Mouse (Mus musculus): ENCODE data around the gene Gm20708.
A peak's percentile ranks its signal among the peaks of the same experiment; 100 is the strongest.
"Not testable (repeated sequence)": the region's sequence is repeated elsewhere in the genome, so short reads cannot be mapped to it uniquely, and the experiment has no call there.

Gene Gm20708

DNA sequence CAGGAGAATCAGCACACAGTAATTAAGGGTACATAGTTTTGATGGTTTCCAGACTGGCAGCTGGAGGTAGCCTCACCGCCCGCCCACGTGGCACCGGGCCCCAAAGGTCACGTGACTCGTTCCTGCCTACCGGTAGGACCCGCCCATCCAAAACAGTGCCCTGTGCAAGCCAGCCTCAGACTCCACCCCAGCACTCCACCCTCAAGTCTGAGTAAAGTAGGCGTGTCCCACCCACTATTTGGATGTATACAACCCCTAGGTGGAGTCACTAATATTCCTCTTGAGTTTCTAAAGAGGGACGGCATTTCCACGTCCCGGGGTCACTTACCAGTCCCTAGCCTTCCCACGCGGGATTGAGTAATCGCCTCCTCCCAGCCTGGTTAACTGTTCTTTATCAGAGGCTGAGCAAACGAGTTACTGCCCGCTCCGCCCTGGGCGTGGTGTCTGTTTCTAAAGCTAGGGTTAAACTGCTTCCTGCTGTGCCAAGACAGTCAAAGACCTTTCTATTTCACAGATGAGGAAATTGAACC is 28.8 kb upstream of the Gm20708 start:
- peak; percentile 93 to 97 for DNase-seq (ENCODE audit: inconsistent age in 2 of 2, low spot score in 1 of 2)

DNA sequence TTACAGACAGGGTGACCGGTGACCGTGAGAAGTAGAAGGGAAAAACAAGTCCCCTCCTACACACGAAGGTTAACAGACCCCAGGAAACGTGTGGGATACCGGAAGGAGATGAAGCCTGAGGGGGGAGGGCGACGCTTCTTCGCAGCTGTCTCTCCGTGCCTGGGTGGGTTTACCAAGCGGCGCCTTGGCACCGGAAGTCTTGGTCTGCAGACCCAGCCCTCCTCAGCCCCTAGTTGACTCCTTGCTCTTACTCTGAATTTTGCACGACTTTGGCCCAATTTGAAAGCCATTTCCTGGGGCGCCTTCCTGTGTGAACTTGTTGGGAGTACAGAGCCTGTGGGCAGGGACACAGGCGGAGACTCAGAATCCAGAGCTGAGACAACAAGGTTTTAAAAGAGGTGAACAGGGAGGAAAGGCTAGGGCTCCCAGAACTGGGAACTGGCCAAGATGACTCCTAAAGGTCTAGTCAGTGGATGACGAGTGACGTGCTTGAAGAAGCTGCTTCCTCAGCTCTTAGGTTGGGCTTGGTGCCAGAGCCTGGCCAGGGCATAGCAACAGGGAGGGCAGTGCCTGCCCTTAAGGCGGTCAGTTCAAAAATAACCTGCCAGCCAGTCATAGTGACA is 28.2 kb upstream of the Gm20708 start:
- peak; percentile 92 to 96 for DNase-seq (ENCODE audit: inconsistent age in 2 of 2, low spot score in 1 of 2)

DNA sequence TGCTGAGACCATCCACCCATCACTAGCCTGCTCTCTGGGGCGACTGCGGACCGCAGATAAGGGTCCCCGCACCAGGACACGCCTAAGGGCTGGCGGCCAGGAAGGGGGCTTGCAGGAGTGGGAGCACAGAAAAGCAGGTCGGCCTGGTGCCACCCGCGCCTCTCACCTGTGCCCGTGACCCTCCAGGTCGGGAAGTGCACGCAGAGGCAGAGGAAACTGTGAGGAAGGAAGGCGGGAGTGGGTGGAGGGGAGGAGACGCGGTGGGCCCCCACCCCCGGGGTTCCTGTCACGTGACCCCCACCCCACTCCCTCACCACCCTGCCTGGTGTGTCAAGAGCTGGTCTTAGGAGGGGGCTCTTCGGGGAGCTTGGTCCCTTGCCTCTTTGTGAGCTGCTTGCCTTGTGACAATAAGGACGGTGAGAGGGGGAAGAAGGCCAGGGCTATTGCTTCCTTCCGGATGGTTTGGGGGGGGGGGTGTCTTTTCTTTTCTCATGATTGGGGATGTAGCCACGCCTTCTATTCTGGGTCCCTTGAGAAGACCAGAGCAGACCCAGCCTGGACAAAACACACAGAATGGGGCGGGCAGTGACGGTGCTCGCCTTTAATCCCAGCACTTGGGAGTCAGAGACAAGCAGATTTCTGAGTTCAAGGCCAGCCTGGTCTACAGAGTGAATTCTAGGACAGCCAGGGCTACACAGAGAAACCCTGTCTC is 27.3 kb upstream of the Gm20708 start, which contains the start of the genes Tmc8 and Tmc6:
Gene Tmc8 (plus strand): TSS at position 84 of the 712 bp plus-strand sequence.
Gene Tmc6 (minus strand): TSS at position 206 of the 712 bp plus-strand sequence.
- DNase-seq (ENCODE audit: inconsistent age in 2 of 2, low spot score in 1 of 2), result peak; percentile 46 to 69

DNA sequence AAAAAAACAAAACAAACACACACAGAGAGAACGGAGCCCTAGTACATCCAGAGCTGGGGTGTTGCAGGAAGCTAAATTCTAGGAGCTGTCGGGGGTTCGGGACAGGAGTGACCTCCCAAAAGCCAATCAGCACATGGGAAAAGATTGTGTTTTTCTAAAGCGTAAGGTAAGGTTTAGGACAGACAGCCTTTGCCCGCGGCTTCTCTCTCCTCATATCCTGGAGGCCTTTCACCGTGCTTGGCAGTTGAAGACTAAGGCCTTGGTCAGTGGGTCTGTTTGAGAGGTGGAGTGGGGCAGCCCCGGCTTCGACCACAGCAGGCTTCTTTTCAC is 26.8 kb upstream of the Gm20708 start:
- no peak for DNase-seq (ENCODE audit: inconsistent age in 2 of 2, low spot score in 1 of 2)

DNA sequence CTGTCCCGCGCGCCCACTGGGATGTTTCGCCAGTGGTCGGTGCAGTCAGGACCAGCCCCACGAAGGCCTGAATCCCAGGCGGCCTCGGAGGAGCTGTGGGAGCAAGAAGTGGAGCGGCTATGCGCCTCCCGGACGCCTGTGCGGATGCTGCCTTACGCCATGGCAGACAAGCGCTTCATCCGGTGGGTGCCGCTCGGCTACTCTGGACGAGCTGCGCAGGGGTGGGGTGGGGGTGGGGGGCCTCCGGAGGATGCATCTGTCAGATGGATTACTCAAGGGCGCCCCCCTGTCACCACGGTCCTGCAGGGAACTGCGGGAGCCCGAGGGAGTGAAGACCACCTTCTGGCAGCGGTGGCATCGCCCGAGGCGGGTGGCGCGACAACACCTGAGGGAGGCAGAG is 26.4 kb upstream of the Gm20708 start:
- peak; percentile 53 to 78 for DNase-seq (ENCODE audit: inconsistent age in 2 of 2, low spot score in 1 of 2)

GRCm38 (mm10) chr11:117783683-117784309 is 25.7 kb upstream of the Gm20708 start:
- DNase-seq (ENCODE audit: inconsistent age in 2 of 2, low spot score in 1 of 2), result peak in 1 of 2 experiments; percentile 53

- DNase-seq (ENCODE audit: inconsistent age in 2 of 2, low spot score in 1 of 2), result peak; percentile 64 to 84
These were observed 23.2 kb upstream of the Gm20708 start for GRCm38 (mm10) chr11:117786294-117786693.

DNA sequence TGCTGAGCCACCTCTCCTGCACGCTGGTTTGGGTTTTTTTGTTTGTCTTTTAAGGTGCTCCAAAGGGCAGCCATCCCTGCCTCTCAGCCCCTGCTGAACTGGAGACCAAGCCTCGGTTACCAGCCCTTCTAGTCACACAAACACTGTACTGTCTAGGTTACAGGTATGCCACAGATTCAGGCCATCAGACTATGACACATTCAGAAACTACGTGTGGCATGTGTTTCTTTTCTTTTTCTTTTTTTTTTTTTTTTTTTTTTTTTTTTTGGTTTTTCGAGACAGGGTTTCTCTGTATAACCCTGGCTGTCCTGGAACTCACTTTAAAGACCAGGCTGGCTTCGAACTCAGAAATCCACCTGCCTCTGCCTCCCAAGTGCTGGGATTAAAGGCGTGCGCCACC is 21.0 kb upstream of the Gm20708 start:
- not testable (repeated sequence) for DNase-seq (ENCODE audit: inconsistent age in 2 of 2, low spot score in 1 of 2)

DNA sequence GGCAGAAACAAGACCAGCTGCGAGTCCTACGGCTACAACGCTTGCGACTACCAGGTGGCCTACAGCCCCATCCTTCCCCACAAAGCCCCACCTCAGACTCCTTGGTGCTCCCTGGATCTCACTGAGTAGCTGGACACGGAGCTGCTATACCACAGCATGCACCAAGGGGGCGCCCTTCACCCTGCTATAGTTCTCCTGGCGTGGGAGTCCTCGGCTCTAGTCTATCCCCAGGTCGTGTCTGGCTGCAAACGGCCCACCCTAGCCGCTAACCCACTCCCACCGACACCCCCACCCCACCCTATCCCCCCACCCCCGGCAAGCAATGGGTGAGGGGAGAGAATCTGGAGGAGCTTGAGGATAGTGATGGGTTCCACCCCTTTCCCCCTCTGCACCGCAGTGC is 19.2 kb upstream of the Gm20708 start:
- peak; percentile 69 to 88 for DNase-seq (ENCODE audit: inconsistent age in 2 of 2, low spot score in 1 of 2)

DNA sequence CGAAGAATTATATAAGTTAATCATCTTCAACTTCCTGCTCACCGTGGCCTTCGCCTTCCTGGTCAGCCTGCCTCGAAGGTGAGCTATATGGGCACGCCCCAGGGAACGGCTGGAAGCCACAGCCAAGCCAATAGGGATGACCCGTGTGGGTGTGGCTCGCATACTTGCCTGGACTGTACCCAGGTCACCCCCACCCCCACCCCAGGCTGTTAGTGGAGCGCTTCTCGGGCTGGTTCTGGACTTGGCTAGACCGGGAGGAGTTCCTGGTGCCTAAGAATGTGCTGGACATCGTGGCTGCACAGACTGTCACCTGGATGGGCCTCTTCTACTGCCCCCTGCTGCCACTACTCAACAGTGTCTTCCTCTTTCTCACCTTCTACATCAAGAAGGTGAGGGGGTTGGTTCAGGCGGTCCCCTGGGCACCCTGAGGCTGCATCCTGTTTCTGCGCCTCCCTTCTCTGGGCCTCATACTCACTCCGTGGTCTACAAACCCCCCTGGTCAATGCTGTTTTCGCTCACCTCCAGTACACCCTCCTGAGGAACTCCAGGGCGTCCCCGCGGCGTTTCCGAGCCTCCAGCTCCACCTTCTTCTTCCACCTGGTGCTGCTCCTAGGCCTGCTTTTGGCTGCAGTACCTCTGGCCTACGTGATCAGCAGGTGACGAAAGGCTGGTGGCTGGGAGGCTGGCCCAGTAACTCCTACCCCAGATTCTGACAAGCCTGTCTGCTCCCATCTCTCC is 18.6 kb upstream of the Gm20708 start:
- peak in 1 of 2 experiments; percentile 50 for DNase-seq (ENCODE audit: inconsistent age in 2 of 2, low spot score in 1 of 2)

DNA sequence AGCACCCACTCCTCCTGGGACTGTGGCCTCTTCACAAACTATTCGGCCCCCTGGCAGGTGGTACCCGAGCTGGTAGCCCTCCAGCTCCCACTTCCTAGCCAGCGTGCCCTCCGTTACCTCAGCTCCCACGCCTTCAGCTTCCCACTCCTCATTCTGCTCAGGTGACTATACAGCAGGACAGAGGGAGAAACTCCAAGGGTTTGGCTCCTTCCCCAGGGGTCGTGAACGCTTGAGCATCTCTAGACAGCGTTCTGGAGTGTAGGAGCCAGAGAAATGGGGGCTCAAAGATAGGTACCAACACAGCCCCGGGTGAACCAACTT is 18.1 kb upstream of the Gm20708 start:
- DNase-seq (ENCODE audit: inconsistent age in 2 of 2, low spot score in 1 of 2), result no peak

GRCm38 (mm10) chr11:117792281-117792888 is 17.1 kb upstream of the Gm20708 start:
- peak; percentile 55 to 80 for DNase-seq (ENCODE audit: inconsistent age in 2 of 2, low spot score in 1 of 2)

- DNase-seq (ENCODE audit: inconsistent age in 2 of 2, low spot score in 1 of 2), result no peak
These were observed 15.4 kb upstream of the Gm20708 start for GRCm38 (mm10) chr11:117794035-117794551.

DNA sequence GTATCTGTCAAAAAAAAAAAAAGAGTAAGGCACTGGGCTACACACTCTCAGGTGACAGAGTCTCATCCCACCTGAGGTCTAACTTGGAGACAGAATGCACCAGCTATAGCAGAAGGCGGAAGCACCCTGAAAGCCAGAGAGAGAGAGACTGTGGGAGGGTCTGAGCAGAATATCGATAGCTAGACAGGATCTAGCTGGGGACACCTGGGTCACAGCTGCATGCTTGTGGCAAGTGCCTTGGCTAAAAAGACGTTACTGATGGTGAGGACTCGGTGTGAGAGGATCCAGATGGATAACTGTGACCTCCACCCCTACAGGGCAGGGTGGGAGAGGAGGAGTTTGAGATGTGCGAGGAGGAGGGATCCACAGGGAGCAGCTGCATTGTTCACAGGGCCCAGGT is 12.5 kb upstream of the Gm20708 start:
- no peak for DNase-seq (ENCODE audit: inconsistent age in 2 of 2, low spot score in 1 of 2)

DNA sequence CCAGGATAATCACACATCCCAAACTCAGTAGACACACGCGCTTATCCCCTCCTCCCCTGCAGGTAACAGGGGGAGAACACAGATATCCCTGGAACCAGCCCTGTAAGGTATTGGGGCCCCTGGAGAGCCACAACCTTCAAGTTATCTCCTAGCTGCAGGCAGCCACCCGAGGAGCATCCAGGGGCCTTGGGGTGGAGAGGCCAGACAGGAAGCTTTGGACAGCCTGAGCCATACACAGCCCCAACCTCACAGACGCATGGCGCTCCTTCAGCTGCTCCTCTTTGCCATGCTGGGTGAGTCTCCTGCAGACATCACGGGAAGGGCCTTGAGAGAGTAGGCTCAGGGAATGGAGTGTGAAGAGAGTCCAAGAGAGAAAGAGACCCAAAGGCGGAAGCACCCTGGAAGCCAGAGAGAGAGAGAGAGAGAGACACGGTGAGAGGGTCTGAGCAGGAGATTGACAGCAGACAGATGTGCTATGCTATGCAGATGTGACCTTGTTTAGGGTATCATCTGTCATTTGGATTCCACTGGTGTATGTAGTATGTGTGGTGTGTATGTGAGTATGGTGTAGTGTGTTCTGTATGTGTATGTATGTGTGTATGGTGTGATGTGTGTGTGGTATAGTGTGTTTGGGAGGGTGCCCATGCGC is 11.8 kb upstream of the Gm20708 start, which contains the start of gene 6030468B19Rik:
Gene 6030468B19Rik (plus strand): TSS at position 150 of the 649 bp plus-strand sequence.
- DNase-seq (ENCODE audit: inconsistent age in 2 of 2, low spot score in 1 of 2), result no peak

- no peak for DNase-seq (ENCODE audit: inconsistent age in 2 of 2, low spot score in 1 of 2)
These were observed 11.3 kb upstream of the Gm20708 start for GRCm38 (mm10) chr11:117798160-117798541.

DNA sequence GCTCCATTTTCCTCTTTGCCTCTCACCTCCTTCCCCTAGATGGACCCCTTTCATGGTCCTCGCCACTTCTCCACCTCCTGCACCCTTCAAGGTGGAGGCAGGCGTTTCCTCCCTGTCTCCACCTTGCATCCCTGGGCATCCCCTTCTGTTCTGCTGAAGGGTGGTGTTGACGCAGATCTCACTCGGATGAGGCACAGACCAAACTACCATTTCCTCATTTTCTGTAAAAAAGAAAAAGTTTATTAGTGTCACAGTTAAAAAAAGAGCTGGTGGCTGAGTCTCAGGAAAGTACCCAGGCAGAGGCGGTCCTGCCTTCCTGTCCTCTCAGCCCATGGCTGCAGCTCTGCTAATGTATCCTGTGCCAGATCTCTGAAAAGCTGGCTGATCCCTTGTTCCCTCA is 10.3 kb upstream of the Gm20708 start:
- peak in 1 of 2 experiments; percentile 35 for DNase-seq (ENCODE audit: inconsistent age in 2 of 2, low spot score in 1 of 2)

DNA sequence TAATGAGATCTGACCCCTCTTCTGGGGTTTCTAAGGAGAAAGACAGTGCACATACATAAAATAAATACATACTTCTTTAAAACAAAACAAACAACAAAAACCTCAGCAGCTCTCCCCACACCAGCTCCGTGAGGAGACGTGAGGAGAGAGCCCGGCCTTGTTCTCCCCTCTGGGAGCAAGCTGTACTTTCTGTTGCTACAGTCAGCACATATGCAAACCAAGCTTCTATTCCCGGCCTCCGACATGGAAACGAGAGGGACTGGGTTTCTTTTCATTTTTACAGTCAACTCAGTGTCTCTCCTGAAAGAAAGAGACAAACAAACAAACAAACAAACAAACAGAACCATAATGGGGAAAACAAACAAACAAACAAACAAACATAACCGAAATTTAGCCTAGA is 9.4 kb upstream of the Gm20708 start:
- DNase-seq (ENCODE audit: inconsistent age in 2 of 2, low spot score in 1 of 2), result no peak

GRCm38 (mm10) chr11:117801650-117802049 is 7.8 kb upstream of the Gm20708 start:
- no peak for DNase-seq (ENCODE audit: inconsistent age in 2 of 2, low spot score in 1 of 2)

DNA sequence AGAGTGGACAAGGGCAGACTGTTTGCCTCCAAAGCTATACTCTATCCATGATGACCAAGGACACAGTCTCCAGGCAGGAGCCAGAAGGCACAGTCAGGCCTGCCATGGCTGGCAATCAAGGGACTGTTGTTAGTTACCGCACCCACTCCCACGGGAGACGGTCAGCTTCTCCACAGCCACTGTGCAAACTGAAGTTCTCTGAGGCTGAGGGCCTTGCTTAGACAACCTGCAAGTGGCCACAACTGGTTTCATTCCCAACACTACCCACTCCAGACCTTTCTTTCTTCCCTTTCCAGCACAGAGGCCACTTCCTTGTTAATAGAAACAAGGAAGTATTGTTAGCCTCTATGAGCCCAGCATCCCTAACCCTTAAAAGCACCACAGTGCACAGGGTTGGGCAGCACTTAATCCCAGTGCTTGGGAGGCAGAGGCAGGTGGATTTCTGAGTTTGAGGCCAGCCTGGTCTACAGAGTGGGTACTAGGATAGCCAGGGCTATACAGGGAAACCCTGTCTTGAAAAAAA is 6.2 kb upstream of the Gm20708 start:
- DNase-seq (ENCODE audit: inconsistent age in 2 of 2, low spot score in 1 of 2), result no peak

Data from adrenal gland, adult (tissue).